Mouse (Mus musculus) adipocyte (in vitro differentiated cells): ENCODE data around the gene Eml2.

ENCODE experiments used
- DNase-seq: peaks from one replicate; pipeline ENCODE4 v3.0.0-alpha.2; 2016; ENCODE audit warnings: low spot score

Eml2 gene

GRCm38 (mm10) chr7:19163752-19164151 lies 12.5 kb upstream of the Eml2 start:
- DNase-seq, result no peak

- no peak for DNase-seq
These were observed 12.0 kb upstream of the Eml2 start for GRCm38 (mm10) chr7:19164189-19164588.

- DNase-seq, result no peak
These were observed 11.2 kb upstream of the Eml2 start for GRCm38 (mm10) chr7:19164978-19165377.

- no peak for DNase-seq
These were observed 10.4 kb upstream of the Eml2 start, which contains the start of gene Gipr for GRCm38 (mm10) chr7:19165656-19166423. Gene Gipr (minus strand): TSS chr7:19166127.

GRCm38 (mm10) chr7:19166990-19167389 lies 9.2 kb upstream of the Eml2 start:
- no peak for DNase-seq

- DNase-seq, result no peak
These were observed 6.7 kb upstream of the Eml2 start for GRCm38 (mm10) chr7:19169506-19169905.

- DNase-seq, result no peak
These were observed 6.1 kb upstream of the Eml2 start for GRCm38 (mm10) chr7:19170142-19170541.

- no peak for DNase-seq
These were observed 4.4 kb upstream of the Eml2 start for GRCm38 (mm10) chr7:19171831-19172230.

GRCm38 (mm10) chr7:19172874-19173273 lies 3.3 kb upstream of the Eml2 start:
- DNase-seq, result no peak

- DNase-seq, result no peak
These were observed 311 bp downstream of the Eml2 start for GRCm38 (mm10) chr7:19176516-19176947.

GRCm38 (mm10) chr7:19177216-19177615 lies 995 bp downstream of the Eml2 start:
- no peak for DNase-seq

- no peak for DNase-seq
These were observed 1.8 kb downstream of the Eml2 start for GRCm38 (mm10) chr7:19178035-19178434.

- no peak for DNase-seq
These were observed 2.3 kb downstream of the Eml2 start for GRCm38 (mm10) chr7:19178443-19179092.

GRCm38 (mm10) chr7:19179173-19179572 lies 3.0 kb downstream of the Eml2 start:
- DNase-seq, result no peak

- no peak for DNase-seq
These were observed 3.7 kb downstream of the Eml2 start for GRCm38 (mm10) chr7:19179936-19180335.

- no peak for DNase-seq
These were observed 4.7 kb downstream of the Eml2 start for GRCm38 (mm10) chr7:19180862-19181429.

GRCm38 (mm10) chr7:19184250-19184649 lies 8.0 kb downstream of the Eml2 start:
- peak; percentile 45 for DNase-seq

GRCm38 (mm10) chr7:19184758-19185157 lies 8.5 kb downstream of the Eml2 start:
- no peak for DNase-seq

- no peak for DNase-seq
These were observed 18.5 kb downstream of the Eml2 start for GRCm38 (mm10) chr7:19194676-19195075.

- peak; percentile 12 for DNase-seq
These were observed 20.5 kb downstream of the Eml2 start for GRCm38 (mm10) chr7:19196676-19197075.

- DNase-seq, result no peak
These were observed 21.8 kb downstream of the Eml2 start for GRCm38 (mm10) chr7:19197985-19198384.

- DNase-seq, result no peak
These were observed 25.4 kb downstream of the Eml2 start for GRCm38 (mm10) chr7:19201660-19202059.
